Mouse (Mus musculus): Measurements from ENCODE around the gene Gm867. TPM values are rescaled to one million over a fixed set of nuclear protein-coding genes. Genes with fewer than 3 reads are reported as not detected.

Gene Gm867
- polyA plus RNA-seq (2012; rRNA removed) = 20.8 and 25.9 TPM in 2 replicates

GRCm38 (mm10) chr10:75940520-75940919 is at the start of gene Gm867:
Gm867 (minus strand) TSS chr10:75940672.

DNA sequence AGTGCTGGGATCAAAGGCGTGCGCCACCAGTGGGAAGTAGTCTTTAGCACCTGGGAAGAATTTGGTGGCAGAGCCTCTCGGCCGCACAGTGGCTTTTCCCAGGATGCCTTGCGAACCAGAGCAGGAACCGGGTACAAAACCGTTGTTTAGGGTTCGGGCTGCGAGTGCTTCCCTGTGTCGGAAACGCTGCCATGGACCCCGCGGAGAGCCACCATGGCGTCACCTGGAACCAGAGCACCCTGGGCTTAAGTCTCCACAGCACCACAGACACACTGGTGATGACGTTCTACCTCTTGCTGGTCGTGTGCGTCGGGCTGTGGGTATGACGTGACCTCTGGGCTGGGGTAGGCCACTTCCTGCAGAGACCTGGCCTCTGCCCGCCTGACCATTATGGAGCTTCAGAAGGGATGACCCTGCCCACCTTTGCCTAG is 13.9 kb upstream of the Gm867 start, which contains the start of gene Gm5134:
Gene Gm5134, plus strand, starts transcription at position 134 of the 431 bp plus-strand sequence.

GRCm38 (mm10) chr10:75942736-75943477 is 2.4 kb upstream of the Gm867 start, which contains the start of gene Vpreb3:
Vpreb3 (plus strand) TSS chr10:75943057.

GRCm38 (mm10) chr10:75935680-75936541 is 4.6 kb downstream of the Gm867 start, which contains the start of gene Mmp11:
Mmp11 (minus strand) TSS chr10:75936496.

DNA sequence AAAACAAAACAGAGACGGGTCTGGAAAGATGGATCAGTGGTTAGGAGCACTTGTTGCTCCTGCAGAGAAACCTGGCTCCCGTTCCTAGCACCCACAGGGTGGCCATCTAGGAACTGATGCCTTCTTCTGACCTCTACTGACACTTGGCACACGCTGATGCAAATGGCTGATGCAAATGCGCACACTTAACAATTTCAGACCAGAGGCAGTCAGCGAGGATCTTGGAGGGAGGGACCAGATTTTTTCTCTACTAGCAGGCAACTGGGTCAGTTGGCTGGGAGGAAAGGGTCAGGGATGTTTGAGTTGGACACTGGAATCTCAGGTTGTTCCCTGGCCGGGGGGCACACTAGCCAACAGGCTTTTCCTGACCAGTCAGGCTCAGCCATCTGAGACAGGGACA is 7.6 kb downstream of the Gm867 start, which contains the start of gene Chchd10:
Gene Chchd10, plus strand, starts transcription at position 240 of the 400 bp plus-strand sequence.

GRCm38 (mm10) chr10:75921026-75921725 is 19.3 kb downstream of the Gm867 start, which contains the start of gene Smarcb1:
Smarcb1 (minus strand) TSS chr10:75921617.

GRCm38 (mm10) chr10:75893089-75893750 is 47.3 kb downstream of the Gm867 start, which contains the start of gene Derl3:
Derl3 (plus strand) TSS chr10:75893413.

Other genes starting within 250 kb of the Gm867 start
- 8.7 and 12.0 TPM in 2 replicates for gene Cabin1, start 176.3 kb downstream of the Gm867 start, polyA plus RNA-seq (2012; rRNA removed)
- 96.1 and 120 TPM in 2 replicates for gene Ddt, start 167.3 kb downstream of the Gm867 start, polyA plus RNA-seq (2012; rRNA removed)
- gene Gm20441, start 159.7 kb downstream of the Gm867 start, polyA plus RNA-seq (2012; rRNA removed) = 0.09 TPM in 1 of 2 replicates, not detected in the other
- 3.8 and 5.9 TPM in 2 replicates for gene Gstt3, start 159.3 kb downstream of the Gm867 start, polyA plus RNA-seq (2012; rRNA removed)
- gene Gstt1, start 142.1 kb downstream of the Gm867 start, polyA plus RNA-seq (2012; rRNA removed) = 55.5 and 69.9 TPM in 2 replicates
- gene Gstt4, start 118.1 kb downstream of the Gm867 start, polyA plus RNA-seq (2012; rRNA removed) = 0.03 TPM in 1 of 2 replicates, not detected in the other
- 29.6 and 31.3 TPM in 2 replicates for gene Gstt2, start 103.2 kb downstream of the Gm867 start, polyA plus RNA-seq (2012; rRNA removed)
- 763 and 777 TPM in 2 replicates for gene Mif, start 80.4 kb downstream of the Gm867 start, polyA plus RNA-seq (2012; rRNA removed)
- gene Derl3, start 47.3 kb downstream of the Gm867 start, polyA plus RNA-seq (2012; rRNA removed) = 0.25 and 0.42 TPM in 2 replicates
- gene Smarcb1, start 19.1 kb downstream of the Gm867 start, polyA plus RNA-seq (2012; rRNA removed) = 25.7 and 31.4 TPM in 2 replicates
- 47.5 and 59.7 TPM in 2 replicates for gene Chchd10, start 7.5 kb downstream of the Gm867 start, polyA plus RNA-seq (2012; rRNA removed)
- 1.3 and 1.8 TPM in 2 replicates for gene Mmp11, start 4.2 kb downstream of the Gm867 start, polyA plus RNA-seq (2012; rRNA removed)
- 0.52 and 1.2 TPM in 2 replicates for gene Vpreb3, start 2.4 kb upstream of the Gm867 start, polyA plus RNA-seq (2012; rRNA removed)
- 0.03 and 0.05 TPM in 2 replicates for gene Gm5134, start 13.8 kb upstream of the Gm867 start, polyA plus RNA-seq (2012; rRNA removed)
- 7.5 and 8.2 TPM in 2 replicates for gene Zfp280b, start 92.0 kb upstream of the Gm867 start, polyA plus RNA-seq (2012; rRNA removed)
- 0.03 and 0.08 TPM in 2 replicates for gene Slc5a4b, start 170.3 kb upstream of the Gm867 start, polyA plus RNA-seq (2012; rRNA removed)
- 0.06 TPM in 2 replicates for gene Slc5a4a, start 206.8 kb upstream of the Gm867 start, polyA plus RNA-seq (2012; rRNA removed)

Data from liver, embryonic 14 days (tissue).